Mouse (Mus musculus) intestine, embryonic 15.5 days (tissue): ENCODE measurements around the gene Ppfia1. TPM values are rescaled to one million over a fixed set of nuclear protein-coding genes. Genes with fewer than 3 reads are reported as not detected.
A peak's percentile ranks its signal among the peaks of the same experiment; 100 is the strongest.

ENCODE experiments used
- ATAC-seq: fragments of 200-750 bp; cut with Nextera tagmentation; 2 replicates; pipeline ENCODE4 v1.8.0; 2017; ENCODE audit warnings: moderate TSS enrichment, moderate library complexity
- H3K27ac ChIP-seq: fragments of 300-500 bp; sonication (generic); 2 replicates; pipeline ENCODE4 v1.5.1; 2015; ENCODE audit warnings: mild to moderate bottlenecking, inconsistent platforms
- H3K27me3 ChIP-seq: fragments of 300-500 bp; sonication (generic); replicated peaks from 2 replicates; pipeline ENCODE4 v1.6.1; 2015; ENCODE audit warnings: inconsistent platforms
- H3K36me3 ChIP-seq: fragments of 300-500 bp; sonication (generic); 2 replicates; pipeline ENCODE4 v1.6.1; 2015; ENCODE audit warnings: inconsistent platforms
- H3K4me1 ChIP-seq: fragments of 300-500 bp; sonication (generic); replicated peaks from 2 replicates; pipeline ENCODE4 v1.6.1; 2015; ENCODE audit warnings: inconsistent platforms
- H3K4me2 ChIP-seq: fragments of 300-500 bp; sonication (generic); replicated peaks from 2 replicates; pipeline ENCODE4 v1.6.1; 2015; ENCODE audit warnings: mild to moderate bottlenecking, inconsistent platforms
- H3K4me3 ChIP-seq: fragments of 300-500 bp; sonication (generic); replicated peaks from 2 replicates; pipeline ENCODE4 v1.5.1; 2015; ENCODE audit warnings: inconsistent platforms
- H3K9ac ChIP-seq: fragments of 300-500 bp; sonication (generic); 2 replicates; pipeline ENCODE4 v1.6.1; 2015; ENCODE audit warnings: inconsistent platforms
- H3K9me3 ChIP-seq: fragments of 300-500 bp; sonication (generic); 2 replicates; pipeline ENCODE4 v1.6.1; 2016; ENCODE audit warnings: inconsistent platforms
- WGBS: fragments of 180-500 bp; shearing (Covaris S2); methylation state at CpG from one replicate; pipeline ENCODE4 v1.1.7; 2015; 5-methylcytosine and 5-hydroxymethylcytosine counted together
- polyA plus RNA-seq: library from polyadenylated mRNA; unstranded; fragments of >200 nt; fragmentation: Nextera tagmentation; extraction: Ambion mirVana; gene quantifications from 2 replicates; pipeline ENCODE4 v1.2.1, GENCODE M21; 2015

Gene Ppfia1
- polyA plus RNA-seq, 1 experiment from 2014 or later = 25.5 TPM

GRCm38 (mm10) chr7:144470545-144471059 lies 82.9 kb downstream of the Ppfia1 start, which contains the start of gene Cttn:
Gene Cttn, minus strand, starts transcription at chr7:144471009.
- under 1% methylated on average over 29 of the region's 30 CpGs for WGBS

GRCm38 (mm10) chr7:144469908-144470544 lies 83.5 kb downstream of the Ppfia1 start:
- H3K4me1 ChIP-seq = peaks cover 17% of the 10 kb centered on the region
- H3K9me3 ChIP-seq = no peaks in the 10 kb centered on the region
- H3K27ac ChIP-seq = peak overlapping the region; percentile 79
- H3K9ac ChIP-seq = peak overlapping the region; percentile 90
- H3K4me2 ChIP-seq = peak overlapping the region; percentile 79
- peak; percentile 40 for ATAC-seq
- H3K36me3 ChIP-seq = peaks cover 7% of the 10 kb centered on the region; the same call in 1 of the 2 replicates
- no peaks in the 10 kb centered on the region for H3K27me3 ChIP-seq
- peak overlapping the region; percentile 82 for H3K4me3 ChIP-seq
- 2% methylated on average over 31 of the region's 31 CpGs for WGBS

More at GRCm38 (mm10) chr7:144470545-144471059, 82.9 kb downstream of the Ppfia1 start, which contains the start of gene Cttn:
- Histone ChIP-seq H3K36me3 (peaks cover 3% of the 10 kb centered on the region; the same call in 1 of the 2 replicates), H3K27me3 (no peaks in the 10 kb centered on the region), H3K4me2 (peak within 1 kb of the TSS; percentile 79), H3K4me1 (peaks cover 17% of the 10 kb centered on the region), H3K9ac (peak within 1 kb of the TSS; percentile 90), H3K9me3 (no peaks in the 10 kb centered on the region), H3K27ac (peak within 1 kb of the TSS; percentile 79), H3K4me3 (peak within 1 kb of the TSS; percentile 82)
- peak; percentile 95 for ATAC-seq

- peaks cover 17% of the 10 kb centered on the region for H3K4me1 ChIP-seq
- 19% methylated on average over 4 of the region's 4 CpGs for WGBS
- ATAC-seq = peak; percentile 24; the same call in 1 of the 2 replicates
Measured at GRCm38 (mm10) chr7:144469181-144469641, 84.3 kb downstream of the Ppfia1 start.

GRCm38 (mm10) chr7:144468741-144469140 lies 84.8 kb downstream of the Ppfia1 start:
- ATAC-seq = 0 out of 2 replicates have a peak, but pooled peaks have one; percentile 1
- WGBS = 63% methylated on average over 5 of the region's 5 CpGs
- H3K4me3 ChIP-seq = peak overlapping the region; percentile 82; the same call in 1 of the 2 replicates
- H3K9me3 ChIP-seq = no peaks in the 10 kb centered on the region
- H3K4me1 ChIP-seq = peaks cover 17% of the 10 kb centered on the region
- H3K27ac ChIP-seq = no peak overlapping the region
- H3K36me3 ChIP-seq = peaks cover 16% of the 10 kb centered on the region
- no peaks in the 10 kb centered on the region for H3K27me3 ChIP-seq
- peak overlapping the region; percentile 79 for H3K4me2 ChIP-seq
- peak overlapping the region; percentile 90; the same call in 1 of the 2 replicates for H3K9ac ChIP-seq

More at GRCm38 (mm10) chr7:144469181-144469641, 84.3 kb downstream of the Ppfia1 start:
- Histone ChIP-seq H3K9ac (peak overlapping the region; percentile 90), H3K4me2 (peak overlapping the region; percentile 79), H3K9me3 (no peaks in the 10 kb centered on the region), H3K36me3 (peaks cover 14% of the 10 kb centered on the region), H3K27me3 (no peaks in the 10 kb centered on the region), H3K27ac (peak overlapping the region; percentile 79), H3K4me3 (peak overlapping the region; percentile 82)

DNA sequence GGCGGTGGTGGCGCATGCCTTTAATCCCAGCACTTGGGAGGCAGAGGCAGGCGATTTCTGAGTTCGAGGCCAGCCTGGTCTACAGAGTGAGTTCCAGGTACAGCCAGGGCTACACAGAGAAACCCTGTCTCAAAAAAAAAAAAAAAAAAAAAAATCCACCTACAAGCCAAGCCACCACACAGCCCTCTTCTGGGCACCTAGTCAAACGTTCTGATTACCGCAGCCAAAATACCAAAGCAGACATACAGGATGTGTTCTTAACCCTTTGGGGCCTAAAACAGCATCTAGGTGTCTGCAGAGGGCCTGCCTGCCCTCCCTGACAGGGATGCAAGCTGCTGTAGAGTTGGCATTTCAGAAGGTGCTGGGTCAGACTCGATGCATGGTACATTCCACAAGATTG lies 91.0 kb downstream of the Ppfia1 start:
- WGBS = 83% methylated on average over 7 of the region's 7 CpGs
- Histone ChIP-seq H3K36me3 (peaks cover 64% of the 10 kb centered on the region), H3K27me3 (no peaks in the 10 kb centered on the region), H3K4me3 (no peak overlapping the region), H3K9me3 (no peaks in the 10 kb centered on the region), H3K27ac (no peak overlapping the region), H3K4me1 (no peaks in the 10 kb centered on the region), H3K4me2 (no peak overlapping the region), H3K9ac (no peak overlapping the region)
- ATAC-seq = no peak

GRCm38 (mm10) chr7:144461246-144461902 lies 92.2 kb downstream of the Ppfia1 start:
- no peak overlapping the region for H3K9ac ChIP-seq
- H3K9me3 ChIP-seq = no peaks in the 10 kb centered on the region
- peaks cover 76% of the 10 kb centered on the region for H3K36me3 ChIP-seq
- no peak for ATAC-seq
- H3K4me3 ChIP-seq = no peak overlapping the region
- no peak overlapping the region for H3K4me2 ChIP-seq
- H3K27ac ChIP-seq = no peak overlapping the region
- 92% methylated on average over 6 of the region's 6 CpGs for WGBS
- H3K4me1 ChIP-seq = no peaks in the 10 kb centered on the region
- H3K27me3 ChIP-seq = no peaks in the 10 kb centered on the region

DNA sequence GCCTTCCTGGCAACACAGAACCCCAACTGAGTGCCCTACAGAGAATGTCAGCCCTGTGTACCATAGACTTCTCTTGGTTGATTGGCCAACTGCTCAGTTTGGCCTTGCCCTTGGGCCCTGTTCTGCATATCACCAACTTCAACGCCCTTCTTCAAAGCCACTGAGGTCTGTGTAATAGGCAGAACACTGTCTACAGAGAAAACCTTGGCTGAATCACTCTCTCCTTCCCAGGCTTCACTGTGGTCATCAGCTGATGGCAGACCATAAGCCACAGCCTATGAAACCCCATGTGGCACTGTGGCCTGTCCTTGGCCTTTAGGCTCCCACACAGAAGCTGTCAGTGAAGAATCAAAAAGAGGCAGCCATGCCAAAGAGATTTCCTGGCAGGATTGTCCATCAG lies 94.6 kb downstream of the Ppfia1 start:
- Histone ChIP-seq H3K27ac (no peak overlapping the region), H3K36me3 (peaks cover 86% of the 10 kb centered on the region), H3K4me3 (no peak overlapping the region), H3K9ac (no peak overlapping the region), H3K4me2 (no peak overlapping the region), H3K9me3 (no peaks in the 10 kb centered on the region), H3K4me1 (no peaks in the 10 kb centered on the region), H3K27me3 (no peaks in the 10 kb centered on the region)
- WGBS = 94% methylated on average over 1 of the region's 1 CpGs
- no peak for ATAC-seq

- no peak for ATAC-seq
- no peak overlapping the region for H3K9ac ChIP-seq
- H3K4me1 ChIP-seq = no peaks in the 10 kb centered on the region
- H3K27me3 ChIP-seq = no peaks in the 10 kb centered on the region
- WGBS = 90% methylated on average over 9 of the region's 9 CpGs
- H3K9me3 ChIP-seq = no peaks in the 10 kb centered on the region
- no peak overlapping the region for H3K4me2 ChIP-seq
- H3K27ac ChIP-seq = no peak overlapping the region
- peaks cover 65% of the 10 kb centered on the region for H3K36me3 ChIP-seq
- H3K4me3 ChIP-seq = no peak overlapping the region
Measured at GRCm38 (mm10) chr7:144450661-144451060, 102.9 kb downstream of the Ppfia1 start.

- Histone ChIP-seq H3K36me3 (peaks cover 65% of the 10 kb centered on the region), H3K4me3 (no peak overlapping the region), H3K9me3 (no peaks in the 10 kb centered on the region), H3K27me3 (no peaks in the 10 kb centered on the region), H3K27ac (no peak overlapping the region), H3K4me2 (no peak overlapping the region), H3K4me1 (no peaks in the 10 kb centered on the region), H3K9ac (no peak overlapping the region)
- WGBS = 95% methylated on average over 13 of the region's 13 CpGs
- no peak for ATAC-seq
Measured at GRCm38 (mm10) chr7:144449637-144450570, 103.6 kb downstream of the Ppfia1 start.

GRCm38 (mm10) chr7:144448186-144448585 lies 105.3 kb downstream of the Ppfia1 start:
- H3K27ac ChIP-seq = no peak overlapping the region
- ATAC-seq = no peak
- H3K4me1 ChIP-seq = no peaks in the 10 kb centered on the region
- H3K4me2 ChIP-seq = no peak overlapping the region
- WGBS = 85% methylated on average over 1 of the region's 1 CpGs
- no peaks in the 10 kb centered on the region for H3K27me3 ChIP-seq
- H3K9me3 ChIP-seq = no peaks in the 10 kb centered on the region
- no peak overlapping the region for H3K4me3 ChIP-seq
- no peak overlapping the region for H3K9ac ChIP-seq
- H3K36me3 ChIP-seq = peaks cover 52% of the 10 kb centered on the region

- Histone ChIP-seq H3K9ac (no peak overlapping the region), H3K4me1 (no peaks in the 10 kb centered on the region), H3K27ac (no peak overlapping the region), H3K36me3 (peaks cover 44% of the 10 kb centered on the region), H3K4me2 (no peak overlapping the region), H3K4me3 (no peak overlapping the region), H3K9me3 (no peaks in the 10 kb centered on the region), H3K27me3 (no peaks in the 10 kb centered on the region)
- ATAC-seq = no peak
- WGBS = 94% methylated on average over 3 of the region's 3 CpGs
Measured at GRCm38 (mm10) chr7:144447146-144447545, 106.4 kb downstream of the Ppfia1 start.
